Mouse (Mus musculus) liver, embryonic 13.5 days (tissue): ENCODE measurements around the gene Usp36. TPM values are rescaled to one million over a fixed set of nuclear protein-coding genes. Genes with fewer than 3 reads are reported as not detected.

Experiments
- ATAC-seq: fragments of 200-750 bp; cut with Nextera tagmentation; 2 replicates; pipeline ENCODE4 v1.8.0; 2017; ENCODE audit warnings: low read depth, mild to moderate bottlenecking, moderate number of reproducible peaks, moderate library complexity
- DNase-seq: peaks from one replicate; pipeline ENCODE4 v3.0.0; 2022
- H3K27ac ChIP-seq: fragments of 300-500 bp; sonication (generic); 2 replicates; pipeline ENCODE4 v1.5.1; 2015; ENCODE audit warnings: moderate library complexity, mild to moderate bottlenecking, inconsistent platforms
- H3K27me3 ChIP-seq: fragments of 300-500 bp; sonication (generic); 2 replicates; pipeline ENCODE4 v1.6.1; 2015; ENCODE audit warnings: mild to moderate bottlenecking, inconsistent platforms
- H3K36me3 ChIP-seq: fragments of 300-500 bp; sonication (generic); 2 replicates; pipeline ENCODE4 v1.6.1; 2015; ENCODE audit warnings: mild to moderate bottlenecking, inconsistent platforms
- H3K4me1 ChIP-seq: fragments of 300-500 bp; sonication (generic); replicated peaks from 2 replicates; pipeline ENCODE4 v1.6.1; 2015; ENCODE audit warnings: inconsistent platforms
- H3K4me2 ChIP-seq: fragments of 300-500 bp; sonication (generic); 2 replicates; pipeline ENCODE4 v1.6.1; 2015; ENCODE audit warnings: inconsistent platforms, mild to moderate bottlenecking, moderate library complexity
- H3K4me3 ChIP-seq: fragments of 300-500 bp; sonication (generic); replicated peaks from 2 replicates; pipeline ENCODE4 v1.5.1; 2015; ENCODE audit warnings: mild to moderate bottlenecking, inconsistent platforms
- H3K9ac ChIP-seq: fragments of 300-500 bp; sonication (generic); 2 replicates; pipeline ENCODE4 v1.6.1; 2015; ENCODE audit warnings: mild to moderate bottlenecking, inconsistent platforms
- H3K9me3 ChIP-seq: fragments of 300-500 bp; sonication (generic); replicated peaks from 2 replicates; pipeline ENCODE4 v1.6.1; 2016; ENCODE audit warnings: inconsistent platforms
- WGBS: fragments of 180-500 bp; shearing (Covaris S2); methylation state at CpG from one replicate; pipeline ENCODE4 v1.1.7; 2015; ENCODE audit not compliant: insufficient replicate concordance; 5-methylcytosine and 5-hydroxymethylcytosine counted together
- polyA plus RNA-seq: library from polyadenylated mRNA; unstranded; fragments of >200 nt; fragmentation: Nextera tagmentation; extraction: Ambion mirVana; gene quantifications from 2 replicates; pipeline ENCODE4 v1.2.1, GENCODE M21; 2015

Gene Usp36
- 6.9 and 7.9 TPM in 2 replicates for polyA plus RNA-seq

GRCm38 (mm10) chr11:118289999-118290889 lies at the start of gene Usp36:
Gene Usp36 (minus strand): TSS chr11:118290244.
- ATAC-seq (peak; percentile 97), DNase-seq (peak; percentile 98)
- peaks cover 27% of the 10 kb centered on the region for H3K36me3 ChIP-seq
- peak within 1 kb of the TSS; percentile 79 for H3K4me3 ChIP-seq
- H3K9ac ChIP-seq = peak within 1 kb of the TSS; percentile 85
- no peaks in the 10 kb centered on the region for H3K9me3 ChIP-seq
- peaks cover 32% of the 10 kb centered on the region for H3K4me1 ChIP-seq
- peaks cover 8% of the 10 kb centered on the region; the same call in 1 of the 2 replicates for H3K27me3 ChIP-seq
- WGBS = 2% methylated on average over 68 of the region's 68 CpGs
- H3K4me2 ChIP-seq = peak within 1 kb of the TSS; percentile 95
- H3K27ac ChIP-seq = peak within 1 kb of the TSS; percentile 60

GRCm38 (mm10) chr11:118337491-118338168 lies 47.6 kb upstream of the Usp36 start:
- Histone ChIP-seq H3K27me3 (no peaks in the 10 kb centered on the region; the same call in 1 of the 2 replicates), H3K27ac (no peak overlapping the region), H3K9me3 (no peaks in the 10 kb centered on the region), H3K4me1 (no peaks in the 10 kb centered on the region), H3K4me3 (no peak overlapping the region), H3K4me2 (no peak overlapping the region), H3K36me3 (no peaks in the 10 kb centered on the region), H3K9ac (no peak overlapping the region)
- 47% methylated on average over 8 of the region's 8 CpGs for WGBS
- DNase-seq = no peak
- no peak for ATAC-seq

- Histone ChIP-seq H3K4me1 (no peaks in the 10 kb centered on the region), H3K36me3 (no peaks in the 10 kb centered on the region), H3K4me3 (no peak overlapping the region), H3K27ac (no peak overlapping the region), H3K9ac (no peak overlapping the region), H3K27me3 (no peaks in the 10 kb centered on the region), H3K9me3 (no peaks in the 10 kb centered on the region), H3K4me2 (no peak overlapping the region)
- ATAC-seq (no peak), DNase-seq (no peak)
- WGBS = 75% methylated on average over 17 of the region's 17 CpGs
Measured at GRCm38 (mm10) chr11:118333431-118333830, 43.4 kb upstream of the Usp36 start.

GRCm38 (mm10) chr11:118332376-118332775 lies 42.3 kb upstream of the Usp36 start:
- Histone ChIP-seq H3K27ac (no peak overlapping the region), H3K36me3 (no peaks in the 10 kb centered on the region), H3K4me3 (no peak overlapping the region), H3K4me2 (no peak overlapping the region), H3K27me3 (no peaks in the 10 kb centered on the region), H3K9ac (no peak overlapping the region), H3K4me1 (no peaks in the 10 kb centered on the region), H3K9me3 (no peaks in the 10 kb centered on the region)
- WGBS = 78% methylated on average over 11 of the region's 11 CpGs
- DNase-seq = no peak
- ATAC-seq = no peak

- no peak for ATAC-seq
- DNase-seq = no peak
- Histone ChIP-seq H3K27ac (no peak overlapping the region), H3K9ac (no peak overlapping the region), H3K4me1 (peaks cover 8% of the 10 kb centered on the region), H3K27me3 (no peaks in the 10 kb centered on the region), H3K36me3 (no peaks in the 10 kb centered on the region), H3K4me2 (no peak overlapping the region), H3K4me3 (no peak overlapping the region), H3K9me3 (no peaks in the 10 kb centered on the region)
- 77% methylated on average over 16 of the region's 16 CpGs for WGBS
Measured at GRCm38 (mm10) chr11:118330777-118331176, 40.7 kb upstream of the Usp36 start.

GRCm38 (mm10) chr11:118330361-118330760 lies 40.3 kb upstream of the Usp36 start:
- H3K9ac ChIP-seq = no peak overlapping the region
- no peaks in the 10 kb centered on the region for H3K27me3 ChIP-seq
- no peak overlapping the region for H3K4me2 ChIP-seq
- H3K4me3 ChIP-seq = no peak overlapping the region
- no peaks in the 10 kb centered on the region for H3K9me3 ChIP-seq
- peaks cover 8% of the 10 kb centered on the region for H3K4me1 ChIP-seq
- H3K27ac ChIP-seq = no peak overlapping the region
- H3K36me3 ChIP-seq = no peaks in the 10 kb centered on the region
- DNase-seq = no peak
- ATAC-seq = no peak
- WGBS = 81% methylated on average over 14 of the region's 14 CpGs

- no peak overlapping the region for H3K4me2 ChIP-seq
- H3K36me3 ChIP-seq = no peaks in the 10 kb centered on the region
- H3K9ac ChIP-seq = no peak overlapping the region
- H3K4me1 ChIP-seq = peaks cover 10% of the 10 kb centered on the region
- no peaks in the 10 kb centered on the region for H3K9me3 ChIP-seq
- ATAC-seq (no peak), DNase-seq (no peak)
- 58% methylated on average over 5 of the region's 5 CpGs for WGBS
- H3K27ac ChIP-seq = no peak overlapping the region
- no peak overlapping the region for H3K4me3 ChIP-seq
- H3K27me3 ChIP-seq = no peaks in the 10 kb centered on the region
Measured at GRCm38 (mm10) chr11:118328947-118329346, 38.9 kb upstream of the Usp36 start.

GRCm38 (mm10) chr11:118328511-118328910 lies 38.5 kb upstream of the Usp36 start:
- Histone ChIP-seq H3K4me1 (peaks cover 10% of the 10 kb centered on the region), H3K27me3 (no peaks in the 10 kb centered on the region), H3K4me3 (no peak overlapping the region), H3K27ac (no peak overlapping the region), H3K4me2 (no peak overlapping the region), H3K36me3 (no peaks in the 10 kb centered on the region), H3K9me3 (no peaks in the 10 kb centered on the region), H3K9ac (no peak overlapping the region)
- DNase-seq = no peak
- WGBS = 73% methylated on average over 6 of the region's 6 CpGs
- no peak for ATAC-seq

GRCm38 (mm10) chr11:118326991-118327971 lies 37.2 kb upstream of the Usp36 start:
- no peak overlapping the region for H3K4me2 ChIP-seq
- no peak for ATAC-seq
- no peaks in the 10 kb centered on the region for H3K9me3 ChIP-seq
- no peaks in the 10 kb centered on the region for H3K27me3 ChIP-seq
- WGBS = 73% methylated on average over 24 of the region's 24 CpGs
- H3K9ac ChIP-seq = no peak overlapping the region
- no peak overlapping the region for H3K4me3 ChIP-seq
- H3K4me1 ChIP-seq = peaks cover 10% of the 10 kb centered on the region
- DNase-seq = no peak
- H3K36me3 ChIP-seq = no peaks in the 10 kb centered on the region
- no peak overlapping the region for H3K27ac ChIP-seq

- no peak overlapping the region for H3K9ac ChIP-seq
- H3K27ac ChIP-seq = no peak overlapping the region
- no peak overlapping the region for H3K4me3 ChIP-seq
- WGBS = 60% methylated on average over 4 of the region's 4 CpGs
- H3K9me3 ChIP-seq = no peaks in the 10 kb centered on the region
- no peak for ATAC-seq
- no peak overlapping the region for H3K4me2 ChIP-seq
- no peaks in the 10 kb centered on the region for H3K36me3 ChIP-seq
- H3K27me3 ChIP-seq = no peaks in the 10 kb centered on the region
- DNase-seq = no peak
- H3K4me1 ChIP-seq = peaks cover 10% of the 10 kb centered on the region
Measured at GRCm38 (mm10) chr11:118326491-118326890, 36.4 kb upstream of the Usp36 start.

GRCm38 (mm10) chr11:118324541-118324940 lies 34.5 kb upstream of the Usp36 start:
- Histone ChIP-seq H3K4me2 (no peak overlapping the region), H3K27me3 (no peaks in the 10 kb centered on the region), H3K4me1 (peaks cover 10% of the 10 kb centered on the region), H3K27ac (no peak overlapping the region), H3K9ac (no peak overlapping the region), H3K36me3 (no peaks in the 10 kb centered on the region), H3K4me3 (no peak overlapping the region), H3K9me3 (no peaks in the 10 kb centered on the region)
- DNase-seq = no peak
- WGBS = 31% methylated on average over 5 of the region's 5 CpGs
- no peak for ATAC-seq
